Mouse (Mus musculus) heart, adult 18-20 months (tissue): ENCODE measurements around the gene Cdk2. TPM values are rescaled to one million over a fixed set of nuclear protein-coding genes. Genes with fewer than 3 reads are reported as not detected.
A peak's percentile ranks its signal among the peaks of the same experiment; 100 is the strongest.
"Not testable (repeated sequence)": the region's sequence is repeated elsewhere in the genome, so short reads cannot be mapped to it uniquely, and the experiment has no call there.

Experiments
- DNase-seq, 2 experiments: peaks; one replicate each; pipeline ENCODE4 v3.0.0; 2021 to 2022; ENCODE audit warnings: mixed read lengths in 1 of 2
- long read RNA-seq, 2 experiments: library from polyadenylated mRNA; stranded (forward); transcript quantifications; one replicate each; pipeline ENCODE4 v2.0.0; 2021
- total RNA-seq, 2 experiments: library from RNA; stranded (reverse); gene quantifications; 2 replicates each; pipeline ENCODE4 v1.2.3; 2021

Gene Cdk2
- total RNA-seq, result 1 to 10 TPM; 8.2 to 9.1 TPM
- long read RNA-seq, experiment 1, partial matches to known transcripts, result 0 of 7 reads
- long read RNA-seq, experiment 1, other reads (novel, unspliced or antisense), result 0 of 7 reads
- long read RNA-seq, experiment 2, partial matches to known transcripts, result 0 of 5 reads
- long read RNA-seq, experiment 2, other reads (novel, unspliced or antisense), result 0 of 5 reads

- peak; percentile 94 to 96 for DNase-seq
Measured at GRCm38 (mm10) chr10:128704491-128705316, at the start of gene Cdk2. TSS of gene Cdk2 (minus strand) at chr10:128705031.

DNA sequence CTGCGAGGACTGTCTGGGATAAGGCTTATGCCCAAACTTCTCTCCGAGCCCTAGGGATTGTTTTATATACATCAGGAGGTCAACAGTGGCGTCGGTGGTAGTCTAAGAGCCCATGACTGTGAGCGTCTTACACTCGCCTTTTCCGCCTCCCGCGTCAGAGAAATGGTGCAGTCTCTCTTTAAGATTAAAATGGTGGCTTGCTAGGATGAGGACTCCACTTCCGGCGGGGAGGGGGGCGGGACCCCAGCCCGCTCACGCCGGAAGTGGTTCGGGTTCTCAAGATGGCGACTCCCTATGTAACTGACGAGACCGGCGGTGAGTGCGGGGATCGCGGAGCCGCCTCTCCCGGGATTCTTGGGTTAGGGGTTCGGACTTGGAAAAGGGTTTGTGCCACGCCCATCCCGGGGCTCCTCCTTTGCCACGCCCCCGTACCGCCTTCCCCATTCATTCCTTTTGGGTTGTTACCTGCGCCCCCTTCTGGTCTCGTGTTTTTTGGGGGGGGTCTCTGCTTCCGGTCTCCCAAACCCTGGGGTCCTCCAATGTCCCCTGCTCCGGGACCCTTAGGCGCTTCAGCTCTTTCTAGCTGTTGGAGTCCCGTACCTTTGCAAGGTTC, 43.5 kb upstream of the Cdk2 start:
- peak; percentile 80 to 84 for DNase-seq

- DNase-seq, result peak; percentile 87 to 93
Measured at GRCm38 (mm10) chr10:128747646-128748251, 42.9 kb upstream of the Cdk2 start, which contains the start of gene Pym1. TSS of gene Pym1 (plus strand) at chr10:128747889.

GRCm38 (mm10) chr10:128746972-128747645, 42.3 kb upstream of the Cdk2 start:
- DNase-seq, result no peak

DNA sequence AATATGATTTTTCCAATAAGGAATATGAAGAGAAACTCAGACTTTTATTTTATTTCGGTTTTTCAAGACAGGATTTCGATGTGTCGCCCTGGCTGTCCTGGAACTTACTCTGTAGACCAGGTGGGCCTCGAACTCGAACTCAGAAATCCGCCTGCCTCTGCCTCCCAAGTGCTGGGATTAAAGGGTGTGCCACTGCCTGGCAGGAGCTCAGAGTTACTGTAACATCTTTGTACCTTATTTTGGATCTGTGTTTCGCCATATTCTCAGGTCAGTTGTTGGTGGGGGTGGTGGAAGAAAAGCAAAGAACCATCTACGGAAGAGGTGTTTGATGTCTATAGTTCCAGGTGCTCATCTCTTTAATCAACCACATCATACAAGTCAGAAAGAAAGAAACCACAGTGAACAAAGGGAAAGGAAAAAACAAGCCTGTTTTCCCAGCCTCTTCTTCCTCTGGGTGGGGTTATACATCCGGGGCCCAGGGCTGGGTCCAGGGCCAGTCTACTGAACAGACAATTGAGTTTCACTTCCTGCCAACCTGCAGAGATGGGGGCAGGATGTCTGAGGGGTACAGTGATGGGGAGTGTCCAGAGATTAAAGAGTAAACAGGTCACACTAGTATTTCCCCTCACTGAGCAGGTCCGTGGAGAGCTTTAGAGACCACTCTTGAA, 41.2 kb upstream of the Cdk2 start:
- DNase-seq, result peak; percentile 28 to 66

- peak; percentile 27 to 58 for DNase-seq
Measured at GRCm38 (mm10) chr10:128744680-128745601, 40.1 kb upstream of the Cdk2 start, which contains the start of gene Dgka. TSS of gene Dgka (minus strand) at chr10:128744855.

GRCm38 (mm10) chr10:128744211-128744610, 39.4 kb upstream of the Cdk2 start:
- no peak for DNase-seq

GRCm38 (mm10) chr10:128743791-128744191, 39.0 kb upstream of the Cdk2 start:
- DNase-seq, result peak; percentile 81 to 84

- peak in 1 of 2 experiments; percentile 14 for DNase-seq
Measured at GRCm38 (mm10) chr10:128743235-128743634, 38.4 kb upstream of the Cdk2 start.

- DNase-seq, result peak in 1 of 2 experiments; percentile 19
Measured at GRCm38 (mm10) chr10:128742616-128743015, 37.8 kb upstream of the Cdk2 start.

DNA sequence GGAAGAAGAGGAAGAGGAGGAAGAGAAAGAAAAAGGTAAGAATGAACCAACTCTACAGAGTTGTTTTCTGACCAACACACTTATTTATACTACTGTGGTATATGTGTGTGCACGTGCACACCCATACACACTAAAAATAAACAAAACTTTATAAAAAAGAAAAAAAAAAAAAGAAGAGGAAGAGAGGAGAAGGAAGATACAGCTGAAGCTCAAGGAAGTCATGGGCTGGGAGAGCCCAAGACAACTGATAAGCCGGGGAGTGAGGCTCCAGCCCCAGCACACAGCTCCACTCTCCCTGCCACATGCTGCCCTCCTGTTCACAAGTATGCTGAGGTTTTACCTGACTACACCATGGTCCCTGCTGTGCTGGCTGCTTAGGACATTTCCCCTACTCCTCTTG, 35.5 kb upstream of the Cdk2 start:
- DNase-seq, result no peak

- peak in 1 of 2 experiments; percentile 7 for DNase-seq
Measured at GRCm38 (mm10) chr10:128737435-128737834, 32.6 kb upstream of the Cdk2 start.

GRCm38 (mm10) chr10:128731992-128732391, 27.2 kb upstream of the Cdk2 start:
- no peak for DNase-seq

DNA sequence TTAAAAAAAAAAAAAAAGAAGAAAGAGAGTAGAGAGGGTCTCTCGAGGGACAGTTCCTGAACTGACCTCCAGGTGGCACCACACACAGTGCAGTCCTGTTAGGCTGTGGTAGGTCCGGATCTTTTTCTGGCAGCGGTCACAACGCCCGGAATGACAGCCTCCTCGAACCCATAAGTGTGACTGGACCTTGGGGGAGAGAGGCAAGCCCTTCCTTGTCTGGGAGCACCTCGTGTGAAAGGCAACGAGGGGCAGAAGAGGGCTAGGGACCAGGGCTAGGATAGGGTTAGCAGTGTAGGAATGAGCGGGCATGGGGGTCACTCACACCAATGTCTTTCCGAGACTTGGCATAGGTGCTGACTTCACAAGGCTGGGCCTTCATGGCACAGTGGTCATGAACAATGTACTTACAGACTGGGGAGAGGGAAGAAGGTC, 26.2 kb upstream of the Cdk2 start:
- DNase-seq, result peak; percentile 68 to 86

DNA sequence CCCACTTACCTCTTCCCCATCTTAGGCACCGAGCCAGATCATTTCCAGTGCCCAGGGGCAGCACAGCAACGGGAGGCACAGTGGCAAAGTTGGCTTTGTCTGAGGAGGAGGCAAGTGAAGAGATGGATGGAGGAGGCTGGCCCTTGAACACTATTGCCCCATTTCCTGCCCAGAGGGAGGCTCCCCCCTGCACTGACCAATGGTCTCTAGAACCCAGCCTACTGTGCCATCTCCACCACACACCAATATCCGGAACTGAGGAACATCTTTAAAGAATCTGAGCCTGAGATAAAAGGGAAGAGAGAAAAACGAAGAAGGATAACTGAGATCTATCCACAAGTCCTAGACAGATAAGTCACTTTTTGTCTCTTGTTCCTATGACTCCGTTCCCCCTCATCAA, 23.2 kb upstream of the Cdk2 start:
- no peak for DNase-seq

DNA sequence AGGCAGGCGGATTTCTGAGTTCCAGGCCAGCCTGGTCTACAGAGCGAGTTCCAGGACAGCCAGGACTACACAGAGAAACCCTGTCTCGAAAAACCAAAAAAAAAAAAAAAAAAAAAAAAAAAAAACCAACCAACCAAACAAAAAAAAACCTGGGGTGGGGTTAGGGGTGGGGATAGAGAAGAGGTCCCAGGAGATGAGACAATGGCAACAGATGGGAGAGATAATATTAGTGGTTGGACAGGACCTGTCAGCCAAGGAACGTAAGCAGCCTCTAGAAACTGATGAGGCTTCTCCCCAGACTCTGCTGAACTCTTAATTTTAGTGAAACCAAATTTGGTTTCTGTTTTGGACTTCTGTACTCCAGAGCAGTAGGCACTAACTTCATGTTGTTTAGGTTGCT, 20.6 kb upstream of the Cdk2 start:
- DNase-seq, result not testable (repeated sequence)

GRCm38 (mm10) chr10:128715559-128716537, 11.0 kb upstream of the Cdk2 start:
- no peak for DNase-seq

GRCm38 (mm10) chr10:128711318-128711717, 6.5 kb upstream of the Cdk2 start:
- DNase-seq, result not testable (repeated sequence)

GRCm38 (mm10) chr10:128705317-128705693, 474 bp upstream of the Cdk2 start:
- DNase-seq, result no peak
